Comparison of ENCODE assay signal across 14 mouse cellular contexts in the genomic region with DNA sequence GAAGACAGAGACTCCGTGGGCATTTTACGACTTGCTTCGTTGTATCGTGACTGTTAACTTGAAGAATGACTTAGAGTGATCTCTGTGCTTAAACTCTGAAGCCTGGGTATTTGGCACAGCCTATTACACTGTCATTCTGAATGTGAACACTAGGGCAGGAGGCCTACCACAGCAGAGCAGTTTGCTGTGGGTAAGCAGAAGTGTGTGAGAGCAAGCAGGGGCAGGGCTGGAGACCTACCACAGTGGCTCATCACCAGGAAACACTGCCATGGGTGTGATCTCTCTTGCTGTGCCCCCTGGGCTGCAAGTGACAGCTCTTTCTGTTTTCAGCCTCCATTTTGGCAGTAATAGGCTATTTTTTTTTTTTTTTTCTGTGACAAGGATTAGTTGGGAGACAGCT. TPM values are rescaled to one million over a fixed set of nuclear protein-coding genes. Genes with fewer than 3 reads are reported as not detected.
DNase-seq lines count a peak whose midpoint lies in the region; ATAC-seq and TF ChIP-seq lines count a peak whose summit lies in the region.
"Had no signal": no experiment of that assay in that cellular context is flagged by ENCODE, and none has a peak within 500 bp of the region (broad histone marks: within the 10 kb centered on the region; RNA-seq: fewer than 3 reads in every experiment).

No protein-coding gene starts in this region.

- peak; percentile 52 for TF ChIP-seq CTCF in stomach, postnatal 0 days (IDR thresholded peaks at IDR 0.05; ENCODE audit: low read depth)

- no peaks in the 10 kb centered on the region for H3K4me1 ChIP-seq in hindbrain, embryonic 16.5 days (ENCODE audit: control insufficient read depth, insufficient read depth, low read depth, low read length)
- H3K4me1 ChIP-seq in hindbrain, embryonic 10.5 days (replicated peaks), result no peaks in the 10 kb centered on the region
- no peaks in the 10 kb centered on the region for H3K4me1 ChIP-seq in lung, embryonic 15.5 days
- no peaks in the 10 kb centered on the region for H3K4me1 ChIP-seq in stomach, postnatal 0 days (replicated peaks; ENCODE audit: control insufficient read depth, insufficient read depth)
- H3K4me1 ChIP-seq: heart, embryonic 15.5 days; megakaryocyte, embryonic 14.5 days had no signal

- no peak overlapping the region for H3K4me3 ChIP-seq in hindbrain, embryonic 16.5 days (ENCODE audit: low read length)
- no peak overlapping the region for H3K4me3 ChIP-seq in hindbrain, embryonic 10.5 days
- no peak overlapping the region for H3K4me3 ChIP-seq in lung, embryonic 15.5 days
- H3K4me3 ChIP-seq in stomach, postnatal 0 days (ENCODE audit: low read depth, low read length), result no peak overlapping the region
- H3K4me3 ChIP-seq: heart, embryonic 15.5 days; megakaryocyte, embryonic 14.5 days had no signal

- 57% methylated on average over 4 of the region's 4 CpGs for WGBS in hindbrain, embryonic 16.5 days
- 80% methylated on average over 4 of the region's 4 CpGs for WGBS in hindbrain, embryonic 10.5 days
- 48% methylated on average over 4 of the region's 4 CpGs for WGBS in lung, embryonic 15.5 days
- 31% methylated on average over 4 of the region's 4 CpGs for WGBS in stomach, postnatal 0 days

- ATAC-seq in hindbrain, embryonic 16.5 days, result peak; percentile 58
- peak; percentile 64; the same call in 1 of the 2 replicates for ATAC-seq in lung, embryonic 15.5 days (ENCODE audit: borderline replicate concordance, extremely low read depth, low FRiP score, low TSS enrichment)
- ATAC-seq in common myeloid progenitor, adult 5-6 weeks (replicated peaks; ENCODE audit: low read depth, poor library complexity, severe bottlenecking), result 0 out of 2 replicates have a peak, but pooled peaks have one; percentile 42
- no peak for ATAC-seq in stomach, postnatal 0 days (ENCODE audit: low FRiP score, low TSS enrichment)

- no peaks in the 10 kb centered on the region for H3K36me3 ChIP-seq in hindbrain, embryonic 16.5 days (ENCODE audit: control insufficient read depth, insufficient read depth, low read length)
- no peaks in the 10 kb centered on the region for H3K36me3 ChIP-seq in hindbrain, embryonic 10.5 days
- no peaks in the 10 kb centered on the region for H3K36me3 ChIP-seq in lung, embryonic 15.5 days
- H3K36me3 ChIP-seq in stomach, postnatal 0 days (ENCODE audit: control insufficient read depth, insufficient read depth, low read length), result no peaks in the 10 kb centered on the region
- H3K36me3 ChIP-seq: heart, embryonic 15.5 days had no signal

- no peaks in the 10 kb centered on the region for H3K27me3 ChIP-seq in hindbrain, embryonic 16.5 days (replicated peaks; ENCODE audit: control insufficient read depth, insufficient read depth, low read length)
- no peaks in the 10 kb centered on the region for H3K27me3 ChIP-seq in hindbrain, embryonic 10.5 days (ENCODE audit: insufficient read depth, poor library complexity, severe bottlenecking)
- H3K27me3 ChIP-seq in lung, embryonic 15.5 days, result no peaks in the 10 kb centered on the region
- no peaks in the 10 kb centered on the region for H3K27me3 ChIP-seq in stomach, postnatal 0 days (ENCODE audit: control insufficient read depth, insufficient read depth, low read length)
- H3K27me3 ChIP-seq: heart, embryonic 15.5 days; megakaryocyte, embryonic 14.5 days had no signal

- TF ChIP-seq EP300 in stomach, postnatal 0 days (optimal IDR thresholded peaks at IDR 0.05), result no peak

- no peak overlapping the region for H3K4me2 ChIP-seq in hindbrain, embryonic 16.5 days (ENCODE audit: low read length)
- no peak overlapping the region for H3K4me2 ChIP-seq in lung, embryonic 15.5 days
- H3K4me2 ChIP-seq in stomach, postnatal 0 days (replicated peaks; ENCODE audit: low read depth), result no peak overlapping the region
- H3K4me2 ChIP-seq: heart, embryonic 15.5 days had no signal

- no peaks in the 10 kb centered on the region for H3K9me3 ChIP-seq in hindbrain, embryonic 16.5 days (ENCODE audit: control insufficient read depth, low read length)
- no peaks in the 10 kb centered on the region for H3K9me3 ChIP-seq in hindbrain, embryonic 10.5 days
- no peaks in the 10 kb centered on the region for H3K9me3 ChIP-seq in lung, embryonic 15.5 days
- no peaks in the 10 kb centered on the region for H3K9me3 ChIP-seq in stomach, postnatal 0 days (ENCODE audit: control insufficient read depth, low read length)
- H3K9me3 ChIP-seq: heart, embryonic 15.5 days had no signal

- no peak overlapping the region for H3K27ac ChIP-seq in hindbrain, embryonic 16.5 days (ENCODE audit: low read depth, low read length)
- H3K27ac ChIP-seq in hindbrain, embryonic 10.5 days, result no peak overlapping the region
- H3K27ac ChIP-seq in lung, embryonic 15.5 days, result no peak overlapping the region
- H3K27ac ChIP-seq in stomach, postnatal 0 days (replicated peaks), result no peak overlapping the region
- H3K27ac ChIP-seq: heart, embryonic 15.5 days; liver, embryonic 14.5 days had no signal

- DNase-seq in hindbrain, embryonic 10.5 days (ENCODE audit: low spot score), result no peak
- no peak for DNase-seq in lung, adult 18-20 months
- DNase-seq in stomach, postnatal 0 days (ENCODE audit: low spot score), result no peak
- no peak for DNase-seq in adrenal gland, postnatal 10 days
- DNase-seq: cerebellum, adult 11-12 months; gastrocnemius, postnatal 36 days; thymus, postnatal 4 days had no signal

- no peak overlapping the region for H3K9ac ChIP-seq in hindbrain, embryonic 16.5 days (ENCODE audit: low read depth, low read length)
- no peak overlapping the region for H3K9ac ChIP-seq in lung, embryonic 15.5 days
- no peak overlapping the region for H3K9ac ChIP-seq in stomach, postnatal 0 days (ENCODE audit: low read length)
- H3K9ac ChIP-seq: heart, embryonic 15.5 days; liver, embryonic 14.5 days had no signal

RNA-seq across cellular contexts. Expression of a gene that starts 39.7 kb away (rescaled TPM):
- polyA plus RNA-seq in hindbrain, embryonic 16.5 days (2015; fragmentation: Nextera tagmentation; extraction: Ambion mirVana), result 1.6 and 2.1 TPM in 2 replicates
- polyA plus RNA-seq in hindbrain, embryonic 10.5 days (2016; fragmentation: Nextera tagmentation; extraction: Ambion mirVana), result 0.51 and 2.2 TPM in 2 replicates
- polyA plus RNA-seq in lung, embryonic 15.5 days (2015; fragmentation: Nextera tagmentation; extraction: Ambion mirVana), result 3.0 and 4.6 TPM in 2 replicates
- total RNA-seq in common myeloid progenitor, adult 5-6 weeks (2017), result not detected in 2 replicates
- 0.18 and 0.30 TPM in 2 replicates for polyA plus RNA-seq in stomach, postnatal 0 days (2015; fragmentation: Nextera tagmentation; extraction: Ambion mirVana)
- total RNA-seq in adrenal gland, postnatal 10 days (2021), result not detected
- total RNA-seq: adrenal gland, postnatal 4 days; gastrocnemius, postnatal 36 days had no signal
- polyA plus RNA-seq: heart, embryonic 15.5 days; liver, embryonic 14.5 days had no signal
